Mouse (Mus musculus) testis, adult 2 months (tissue): ENCODE data around the gene Scnm1.

Source experiments
- CTCF ChIP-seq: fragments of 200-500 bp; IDR thresholded peaks from 2 replicates; pipeline ENCODE4 v1.5.1; 2012; ENCODE audit warnings: low read depth, mild to moderate bottlenecking, inconsistent platforms, low read length, moderate library complexity; ENCODE audit not compliant: control insufficient read depth, insufficient read depth, insufficient replicate concordance
- POLR2A ChIP-seq: fragments of 200-500 bp; IDR thresholded peaks from 2 replicates; pipeline ENCODE4 v1.6.1; 2012; ENCODE audit warnings: low read depth, mild to moderate bottlenecking, inconsistent platforms, low read length, moderate library complexity; ENCODE audit not compliant: control insufficient read depth

DNA sequence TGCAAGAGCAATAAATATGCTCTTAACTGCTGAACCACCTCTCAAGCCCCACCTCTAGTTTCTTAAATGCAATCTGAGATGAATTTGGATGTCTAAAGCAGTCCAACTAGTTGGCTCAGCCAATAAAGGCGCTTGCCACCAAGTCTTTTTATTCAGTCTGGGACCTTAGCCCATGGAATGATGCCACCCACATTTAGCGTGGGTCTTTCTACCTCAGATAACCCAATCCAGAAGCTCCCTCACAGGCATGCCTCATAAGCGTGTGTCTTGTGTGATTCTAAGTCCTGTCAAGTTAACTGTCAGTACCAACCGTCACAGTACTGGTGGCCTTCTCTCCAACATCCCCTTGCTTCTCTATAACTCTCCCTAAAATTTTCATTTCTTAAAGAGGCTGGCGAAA lies 45.1 kb upstream of the Scnm1 start:
- TF ChIP-seq CTCF (no peak), POLR2A (no peak)
